Mouse (Mus musculus): ENCODE results near the gene Syn2. TPM values are rescaled to one million over a fixed set of nuclear protein-coding genes. Genes with fewer than 3 reads are reported as not detected.

Syn2 gene
- polyA plus RNA-seq, 1 experiment from 2014 or later: 1.3 TPM

- WGBS: 85% methylated on average over 8 of the region's 8 CpGs
- H3K27ac ChIP-seq (replicated peaks): no peak overlapping the region
- H3K4me1 ChIP-seq: peaks cover 10% of the 10 kb centered on the region
- H3K27me3 ChIP-seq (ENCODE audit: low read depth, poor library complexity, severe bottlenecking): no peaks in the 10 kb centered on the region
- H3K36me3 ChIP-seq: no peaks in the 10 kb centered on the region
- H3K9me3 ChIP-seq (replicated peaks): no peaks in the 10 kb centered on the region
- no peak overlapping the region for H3K4me3 ChIP-seq
- no peak for DNase-seq (ENCODE audit: low spot score)
Observed at GRCm38 (mm10) chr6:115320927-115321714, 186.4 kb downstream of the Syn2 start.

- Histone ChIP-seq H3K36me3 (no peaks in the 10 kb centered on the region), H3K4me1 (peaks cover 10% of the 10 kb centered on the region), H3K9me3 (replicated peaks) (no peaks in the 10 kb centered on the region), H3K4me3 (no peak overlapping the region), H3K27ac (replicated peaks) (no peak overlapping the region), H3K27me3 (ENCODE audit: low read depth, poor library complexity, severe bottlenecking) (no peaks in the 10 kb centered on the region)
- no peak for DNase-seq (ENCODE audit: low spot score)
- WGBS: 83% methylated on average over 6 of the region's 6 CpGs
Observed at GRCm38 (mm10) chr6:115321883-115322351, 187.2 kb downstream of the Syn2 start.

GRCm38 (mm10) chr6:115322956-115323355 is 188.3 kb downstream of the Syn2 start:
- H3K36me3 ChIP-seq: no peaks in the 10 kb centered on the region
- no peak for DNase-seq (ENCODE audit: low spot score)
- 97% methylated on average over 5 of the region's 5 CpGs for WGBS
- no peak overlapping the region for H3K4me3 ChIP-seq
- H3K27me3 ChIP-seq (ENCODE audit: low read depth, poor library complexity, severe bottlenecking): no peaks in the 10 kb centered on the region
- no peak overlapping the region for H3K27ac ChIP-seq (replicated peaks)
- H3K4me1 ChIP-seq: peaks cover 10% of the 10 kb centered on the region
- peaks cover 2% of the 10 kb centered on the region; the same call in 1 of the 2 replicates for H3K9me3 ChIP-seq (replicated peaks)

- Histone ChIP-seq H3K27me3 (ENCODE audit: low read depth, poor library complexity, severe bottlenecking) (no peaks in the 10 kb centered on the region), H3K4me3 (no peak overlapping the region), H3K36me3 (no peaks in the 10 kb centered on the region), H3K27ac (replicated peaks) (no peak overlapping the region), H3K4me1 (peaks cover 7% of the 10 kb centered on the region), H3K9me3 (replicated peaks) (peaks cover 2% of the 10 kb centered on the region; the same call in 1 of the 2 replicates)
- DNase-seq (ENCODE audit: low spot score): no peak
Observed at GRCm38 (mm10) chr6:115330964-115331363, 196.3 kb downstream of the Syn2 start.

Small RNA genes within 50 kb of the gene (microRNA-seq; reads per million reads assigned to microRNA genes)
- gene Gm24767: not detected

Other genes starting within 250 kb of the Syn2 start
- 70.9 and 79.7 TPM in 2 replicates for gene Vgll4, start 164.9 kb upstream of the Syn2 start, polyA plus RNA-seq (2016; fragmentation: Nextera tagmentation; extraction: Ambion mirVana)
- gene Tamm41, start 97.0 kb upstream of the Syn2 start, polyA plus RNA-seq (2016; fragmentation: Nextera tagmentation; extraction: Ambion mirVana): 85.6 and 100 TPM in 2 replicates
- gene Gm17482, start 92.4 kb downstream of the Syn2 start, polyA plus RNA-seq (2016; fragmentation: Nextera tagmentation; extraction: Ambion mirVana): not detected in 2 replicates
- gene Timp4, start 117.3 kb downstream of the Syn2 start, polyA plus RNA-seq (2016; fragmentation: Nextera tagmentation; extraction: Ambion mirVana): 0.06 and 0.12 TPM in 2 replicates
- 0.06 TPM in 1 of 2 replicates, not detected in the other for gene Pparg, start 226.0 kb downstream of the Syn2 start, polyA plus RNA-seq (2016; fragmentation: Nextera tagmentation; extraction: Ambion mirVana)